Mouse (Mus musculus) ZHBTc4 (cell line): ENCODE measurements around the gene Kirrel3.

Source experiments
- DNase-seq: peaks from one replicate; pipeline ENCODE4 v3.0.0-alpha.2; 2011; ENCODE audit warnings: low read depth, low spot score

Gene Kirrel3

GRCm38 (mm10) chr9:34749877-34750276, 264.2 kb downstream of the Kirrel3 start:
- DNase-seq: no peak

GRCm38 (mm10) chr9:34750887-34751286, 265.2 kb downstream of the Kirrel3 start:
- DNase-seq: peak; percentile 85

- DNase-seq: no peak
These were observed 266.5 kb downstream of the Kirrel3 start for GRCm38 (mm10) chr9:34752076-34752800.

GRCm38 (mm10) chr9:34752801-34753170, 267.1 kb downstream of the Kirrel3 start:
- DNase-seq: peak; percentile 79

- DNase-seq: peak; percentile 58
These were observed 268.2 kb downstream of the Kirrel3 start for GRCm38 (mm10) chr9:34753891-34754290.

GRCm38 (mm10) chr9:34754523-34755097, 268.9 kb downstream of the Kirrel3 start:
- DNase-seq: no peak

GRCm38 (mm10) chr9:34756055-34756454, 270.4 kb downstream of the Kirrel3 start:
- DNase-seq: no peak

GRCm38 (mm10) chr9:34758925-34759324, 273.2 kb downstream of the Kirrel3 start:
- DNase-seq: no peak

GRCm38 (mm10) chr9:34760521-34760920, 274.8 kb downstream of the Kirrel3 start:
- DNase-seq: no peak

GRCm38 (mm10) chr9:34766792-34767623, 281.3 kb downstream of the Kirrel3 start:
- no peak for DNase-seq

- no peak for DNase-seq
These were observed 283.3 kb downstream of the Kirrel3 start for GRCm38 (mm10) chr9:34768961-34769360.

GRCm38 (mm10) chr9:34770951-34771350, 285.3 kb downstream of the Kirrel3 start:
- no peak for DNase-seq

- DNase-seq: no peak
These were observed 285.7 kb downstream of the Kirrel3 start for GRCm38 (mm10) chr9:34771401-34771800.

GRCm38 (mm10) chr9:34772022-34772437, 286.3 kb downstream of the Kirrel3 start:
- DNase-seq: no peak

GRCm38 (mm10) chr9:34781356-34781755, 295.7 kb downstream of the Kirrel3 start:
- DNase-seq: no peak

GRCm38 (mm10) chr9:34787915-34788314, 302.2 kb downstream of the Kirrel3 start:
- no peak for DNase-seq

GRCm38 (mm10) chr9:34795226-34795625, 309.5 kb downstream of the Kirrel3 start:
- no peak for DNase-seq

- no peak for DNase-seq
These were observed 312.1 kb downstream of the Kirrel3 start for GRCm38 (mm10) chr9:34797688-34798339.

GRCm38 (mm10) chr9:34801662-34802061, 316.0 kb downstream of the Kirrel3 start:
- no peak for DNase-seq

- no peak for DNase-seq
These were observed 321.2 kb downstream of the Kirrel3 start for GRCm38 (mm10) chr9:34806854-34807253.

- no peak for DNase-seq
These were observed 324.4 kb downstream of the Kirrel3 start for GRCm38 (mm10) chr9:34809993-34810513.
